Mouse (Mus musculus) neural tube, embryonic 15.5 days (tissue): Measurements from ENCODE around the gene Arid5a. TPM values are rescaled to one million over a fixed set of nuclear protein-coding genes. Genes with fewer than 3 reads are reported as not detected.

Experiments used
- ATAC-seq: fragments of 200-750 bp; cut with Nextera tagmentation; 2 replicates; pipeline ENCODE4 v1.8.0; 2017; ENCODE audit warnings: mild to moderate bottlenecking, moderate TSS enrichment, moderate library complexity; ENCODE audit not compliant: low FRiP score
- H3K27ac ChIP-seq: fragments of 300-500 bp; sonication (generic); replicated peaks from 2 replicates; pipeline ENCODE4 v1.5.1; 2015; ENCODE audit warnings: mild to moderate bottlenecking, inconsistent platforms
- H3K27me3 ChIP-seq: fragments of 300-500 bp; sonication (generic); replicated peaks from 2 replicates; pipeline ENCODE4 v1.6.1; 2015; ENCODE audit warnings: inconsistent platforms
- H3K36me3 ChIP-seq: fragments of 300-500 bp; sonication (generic); 2 replicates; pipeline ENCODE4 v1.6.1; 2015; ENCODE audit warnings: inconsistent platforms
- H3K4me1 ChIP-seq: fragments of 300-500 bp; sonication (generic); 2 replicates; pipeline ENCODE4 v1.6.1; 2015; ENCODE audit warnings: inconsistent platforms
- H3K4me2 ChIP-seq: fragments of 300-500 bp; sonication (generic); 2 replicates; pipeline ENCODE4 v1.6.1; 2015; ENCODE audit warnings: inconsistent platforms, mild to moderate bottlenecking, moderate library complexity
- H3K4me3 ChIP-seq: fragments of 300-500 bp; sonication (generic); replicated peaks from 2 replicates; pipeline ENCODE4 v1.5.1; 2015; ENCODE audit warnings: mild to moderate bottlenecking, inconsistent platforms
- H3K9ac ChIP-seq: fragments of 300-500 bp; sonication (generic); replicated peaks from 2 replicates; pipeline ENCODE4 v1.6.1; 2015; ENCODE audit warnings: mild to moderate bottlenecking, inconsistent platforms
- H3K9me3 ChIP-seq: fragments of 300-500 bp; sonication (generic); replicated peaks from 2 replicates; pipeline ENCODE4 v1.6.1; 2016; ENCODE audit warnings: inconsistent platforms
- WGBS: fragments of 180-500 bp; shearing (Covaris S2); methylation state at CpG from one replicate; pipeline ENCODE4 v1.1.7; 2015; ENCODE audit warnings: mixed read lengths; 5-methylcytosine and 5-hydroxymethylcytosine counted together
- polyA plus RNA-seq: library from polyadenylated mRNA; unstranded; fragments of >200 nt; fragmentation: Nextera tagmentation; extraction: Ambion mirVana; gene quantifications from 2 replicates; pipeline ENCODE4 v1.2.1, GENCODE M21; 2015

Arid5a gene
- polyA plus RNA-seq, 1 experiment from 2014 or later: 3.7 TPM

GRCm38 (mm10) chr1:36308451-36308901 lies 943 bp downstream of the Arid5a start:
- Histone ChIP-seq H3K27me3 (0 out of 2 replicates have a peak, but pooled peaks cover 10% of the 10 kb centered on the region), H3K27ac (no peak overlapping the region), H3K4me3 (peak overlapping the region; percentile 56), H3K4me1 (peaks cover 18% of the 10 kb centered on the region), H3K4me2 (peak overlapping the region; percentile 94), H3K9ac (peak overlapping the region; percentile 57), H3K9me3 (no peaks in the 10 kb centered on the region), H3K36me3 (no peaks in the 10 kb centered on the region)
- WGBS: 4% methylated on average over 12 of the region's 12 CpGs
- ATAC-seq: no peak

DNA sequence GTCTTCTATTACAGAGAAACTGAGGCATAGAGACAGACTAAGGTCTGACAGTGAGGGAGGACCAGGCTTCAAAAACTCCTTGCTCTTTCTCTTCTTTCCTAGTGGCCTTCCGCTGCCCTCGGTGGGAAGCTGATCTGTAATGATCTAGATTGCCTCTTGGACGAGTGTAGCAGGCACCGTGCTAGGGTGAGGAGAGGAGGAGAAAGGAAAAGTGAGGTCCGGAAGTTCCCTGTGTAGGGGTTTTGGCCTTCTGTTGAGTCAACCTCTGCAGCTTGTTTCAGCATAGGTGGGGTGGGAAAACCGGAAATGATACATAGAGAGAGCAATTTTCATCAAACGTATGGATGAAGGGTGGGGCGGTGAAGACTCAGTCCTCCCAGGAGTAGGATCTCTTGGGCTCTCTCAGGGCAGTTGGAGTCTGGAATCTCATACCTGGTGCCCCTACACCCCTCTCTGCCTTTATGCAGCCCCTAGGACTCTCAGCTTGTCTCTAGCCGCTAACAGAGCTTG lies 1.5 kb downstream of the Arid5a start:
- H3K4me2 ChIP-seq: peak overlapping the region; percentile 94
- H3K27me3 ChIP-seq: 0 out of 2 replicates have a peak, but pooled peaks cover 10% of the 10 kb centered on the region
- H3K4me3 ChIP-seq: no peak overlapping the region
- H3K27ac ChIP-seq: no peak overlapping the region
- no peaks in the 10 kb centered on the region for H3K36me3 ChIP-seq
- H3K4me1 ChIP-seq: peaks cover 18% of the 10 kb centered on the region
- ATAC-seq: no peak
- 59% methylated on average over 9 of the region's 9 CpGs for WGBS
- H3K9me3 ChIP-seq: no peaks in the 10 kb centered on the region
- H3K9ac ChIP-seq: no peak overlapping the region

- WGBS: 22% methylated on average over 3 of the region's 3 CpGs
- H3K36me3 ChIP-seq: no peaks in the 10 kb centered on the region
- H3K27ac ChIP-seq: no peak overlapping the region; the same call in 1 of the 2 replicates
- H3K9ac ChIP-seq: no peak overlapping the region
- peak overlapping the region; percentile 94 for H3K4me2 ChIP-seq
- H3K4me3 ChIP-seq: no peak overlapping the region
- peaks cover 18% of the 10 kb centered on the region for H3K4me1 ChIP-seq
- ATAC-seq: peak; percentile 19; the same call in 1 of the 2 replicates
- no peaks in the 10 kb centered on the region for H3K9me3 ChIP-seq
- 0 out of 2 replicates have a peak, but pooled peaks cover 10% of the 10 kb centered on the region for H3K27me3 ChIP-seq
These were observed 2.0 kb downstream of the Arid5a start for GRCm38 (mm10) chr1:36309498-36309901.

DNA sequence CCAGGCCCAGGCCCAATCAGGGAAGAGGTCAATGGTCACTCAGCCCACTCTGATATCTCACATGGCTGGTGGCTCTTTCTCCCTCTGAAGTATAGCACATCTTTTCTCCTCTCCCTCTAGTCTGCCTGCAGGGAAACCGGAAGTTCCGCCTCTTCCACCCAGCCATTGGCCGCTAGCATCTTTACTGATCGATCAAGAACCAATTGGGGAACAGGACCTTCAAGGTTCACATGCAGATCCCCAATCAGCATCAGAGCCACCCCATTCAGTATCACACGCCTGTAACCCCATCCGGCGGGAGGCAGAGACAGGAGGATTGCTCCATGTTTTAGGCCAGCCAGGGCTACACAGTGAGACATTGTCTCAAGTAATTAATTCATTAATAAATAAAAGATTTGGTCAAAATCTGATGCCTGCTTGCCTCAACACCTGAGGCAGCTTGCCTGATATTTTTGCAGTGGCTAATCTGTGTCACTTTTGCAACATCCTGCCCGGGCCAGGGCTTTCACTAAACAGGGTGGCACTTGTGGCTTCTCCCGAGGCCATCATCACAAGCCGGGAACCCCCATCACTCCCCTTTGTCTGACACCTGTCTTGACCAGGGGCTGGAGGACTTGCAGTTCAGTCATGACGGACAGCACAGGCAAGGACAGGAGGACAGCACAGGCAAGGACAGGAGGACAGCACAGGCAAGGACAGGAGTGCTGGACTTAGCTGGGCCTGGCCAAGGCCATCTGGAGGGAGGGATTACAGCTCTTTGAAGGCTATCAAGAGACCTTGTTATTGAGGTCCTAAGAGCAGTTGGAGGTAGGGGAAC lies 7.6 kb downstream of the Arid5a start:
- H3K36me3 ChIP-seq: no peaks in the 10 kb centered on the region
- H3K4me1 ChIP-seq: 0 out of 2 replicates have a peak, but pooled peaks cover 2% of the 10 kb centered on the region
- H3K27ac ChIP-seq: no peak overlapping the region
- no peaks in the 10 kb centered on the region for H3K9me3 ChIP-seq
- no peak overlapping the region for H3K4me2 ChIP-seq
- ATAC-seq: no peak
- no peaks in the 10 kb centered on the region for H3K27me3 ChIP-seq
- H3K4me3 ChIP-seq: no peak overlapping the region
- 93% methylated on average over 11 of the region's 11 CpGs for whole genome bisulfite sequencing
- H3K9ac ChIP-seq: no peak overlapping the region

- Histone ChIP-seq H3K4me3 (no peak overlapping the region), H3K27me3 (no peaks in the 10 kb centered on the region), H3K9me3 (no peaks in the 10 kb centered on the region), H3K36me3 (0 out of 2 replicates have a peak, but pooled peaks cover 6% of the 10 kb centered on the region), H3K27ac (no peak overlapping the region), H3K9ac (no peak overlapping the region), H3K4me1 (no peaks in the 10 kb centered on the region), H3K4me2 (no peak overlapping the region)
- ATAC-seq: no peak
- WGBS: 93% methylated on average over 2 of the region's 2 CpGs
These were observed 8.2 kb downstream of the Arid5a start for GRCm38 (mm10) chr1:36315776-36316100.

- Histone ChIP-seq H3K9ac (no peak overlapping the region), H3K27ac (no peak overlapping the region), H3K9me3 (no peaks in the 10 kb centered on the region), H3K4me1 (0 out of 2 replicates have a peak, but pooled peaks cover 5% of the 10 kb centered on the region), H3K4me3 (no peak overlapping the region), H3K4me2 (no peak overlapping the region), H3K27me3 (no peaks in the 10 kb centered on the region), H3K36me3 (peaks cover 17% of the 10 kb centered on the region; the same call in 1 of the 2 replicates)
- 76% methylated on average over 2 of the region's 2 CpGs for WGBS
- no peak for ATAC-seq
These were observed 13.6 kb downstream of the Arid5a start for GRCm38 (mm10) chr1:36321164-36321563.

GRCm38 (mm10) chr1:36321829-36322573 lies 14.5 kb downstream of the Arid5a start:
- Histone ChIP-seq H3K4me1 (0 out of 2 replicates have a peak, but pooled peaks cover 5% of the 10 kb centered on the region), H3K9me3 (no peaks in the 10 kb centered on the region), H3K36me3 (peaks cover 18% of the 10 kb centered on the region; the same call in 1 of the 2 replicates), H3K27ac (no peak overlapping the region), H3K27me3 (no peaks in the 10 kb centered on the region), H3K4me2 (no peak overlapping the region), H3K4me3 (no peak overlapping the region), H3K9ac (no peak overlapping the region)
- no peak for ATAC-seq
- WGBS: 76% methylated on average over 11 of the region's 11 CpGs

DNA sequence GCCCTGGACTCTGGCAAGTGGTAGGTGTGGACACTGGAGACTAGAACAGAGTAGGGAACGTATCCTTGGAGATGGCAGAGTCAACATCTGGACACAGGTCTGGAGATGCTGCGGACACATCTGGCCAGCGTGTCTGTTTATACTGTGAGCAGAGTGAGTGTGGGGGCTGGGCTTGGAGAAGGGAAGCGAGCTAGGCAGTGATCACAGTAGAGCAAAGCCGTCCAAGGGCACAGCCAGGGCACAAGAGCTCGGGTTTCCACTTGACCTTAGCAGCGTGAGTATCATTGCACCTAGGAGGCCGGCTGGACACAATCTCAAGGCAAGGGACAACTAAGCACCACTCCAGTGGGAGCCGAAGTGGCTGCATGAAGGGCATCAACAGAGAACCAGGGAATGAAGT lies 15.5 kb downstream of the Arid5a start:
- Histone ChIP-seq H3K4me1 (0 out of 2 replicates have a peak, but pooled peaks cover 5% of the 10 kb centered on the region), H3K27ac (no peak overlapping the region), H3K27me3 (no peaks in the 10 kb centered on the region), H3K9me3 (no peaks in the 10 kb centered on the region), H3K4me3 (no peak overlapping the region), H3K9ac (no peak overlapping the region), H3K36me3 (peaks cover 24% of the 10 kb centered on the region), H3K4me2 (no peak overlapping the region)
- no peak for ATAC-seq
- 83% methylated on average over 9 of the region's 9 CpGs for WGBS

DNA sequence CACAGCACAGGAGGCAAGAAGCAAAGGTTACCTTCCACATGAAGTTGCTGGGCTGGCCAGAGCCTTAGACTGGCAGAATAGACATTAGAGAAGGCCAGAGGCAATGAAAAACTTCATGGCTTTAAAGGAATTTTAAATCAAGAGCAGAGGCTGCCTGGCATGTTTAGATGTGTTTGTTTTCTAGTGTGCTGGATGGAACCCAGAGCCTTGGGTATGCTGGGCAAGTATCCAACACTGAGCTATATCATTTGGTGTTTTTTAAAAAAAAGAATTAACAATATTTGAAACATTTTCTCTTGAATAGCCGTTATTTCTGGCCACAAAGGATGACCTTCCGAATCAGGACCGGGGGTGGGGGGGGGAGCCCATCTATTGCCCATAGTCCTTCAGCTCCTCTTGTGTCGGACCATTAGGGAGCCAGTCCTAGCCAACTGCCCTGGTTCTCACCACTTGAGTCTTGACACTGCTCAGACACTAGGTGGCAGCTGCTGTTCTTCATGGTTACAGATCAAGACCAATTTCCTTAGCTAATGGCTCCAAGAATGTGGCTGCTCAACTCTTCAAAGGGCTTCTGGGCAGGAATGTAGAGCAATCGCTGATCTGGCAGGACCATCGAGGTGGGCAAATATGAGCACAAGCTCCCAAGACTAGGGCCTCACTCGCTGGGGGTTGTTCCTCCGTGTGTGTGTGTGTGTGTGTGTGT lies 16.4 kb downstream of the Arid5a start:
- no peaks in the 10 kb centered on the region for H3K9me3 ChIP-seq
- H3K36me3 ChIP-seq: peaks cover 24% of the 10 kb centered on the region
- 0 out of 2 replicates have a peak, but pooled peaks cover 5% of the 10 kb centered on the region for H3K4me1 ChIP-seq
- 45% methylated on average over 8 of the region's 8 CpGs for WGBS
- no peak overlapping the region for H3K9ac ChIP-seq
- no peak overlapping the region for H3K27ac ChIP-seq
- no peaks in the 10 kb centered on the region for H3K27me3 ChIP-seq
- no peak overlapping the region for H3K4me3 ChIP-seq
- no peak overlapping the region for H3K4me2 ChIP-seq
- ATAC-seq: peak; percentile 50; the same call in 1 of the 2 replicates

GRCm38 (mm10) chr1:36325900-36326321 lies 18.4 kb downstream of the Arid5a start:
- 92% methylated on average over 2 of the region's 2 CpGs for WGBS
- peaks cover 28% of the 10 kb centered on the region for H3K36me3 ChIP-seq
- ATAC-seq: no peak

GRCm38 (mm10) chr1:36326815-36327214 lies 19.3 kb downstream of the Arid5a start:
- H3K9ac ChIP-seq: no peak overlapping the region
- H3K27ac ChIP-seq: no peak overlapping the region
- no peak overlapping the region for H3K4me3 ChIP-seq
- H3K27me3 ChIP-seq: no peaks in the 10 kb centered on the region
- H3K9me3 ChIP-seq: no peaks in the 10 kb centered on the region
- H3K4me1 ChIP-seq: 0 out of 2 replicates have a peak, but pooled peaks cover 5% of the 10 kb centered on the region
- 90% methylated on average over 2 of the region's 2 CpGs for WGBS
- no peak overlapping the region for H3K4me2 ChIP-seq
- ATAC-seq: no peak
- peaks cover 33% of the 10 kb centered on the region for H3K36me3 ChIP-seq

More at GRCm38 (mm10) chr1:36325900-36326321, 18.4 kb downstream of the Arid5a start:
- Histone ChIP-seq H3K4me3 (no peak overlapping the region), H3K4me2 (no peak overlapping the region), H3K27ac (no peak overlapping the region), H3K27me3 (no peaks in the 10 kb centered on the region), H3K9me3 (no peaks in the 10 kb centered on the region), H3K4me1 (0 out of 2 replicates have a peak, but pooled peaks cover 5% of the 10 kb centered on the region), H3K9ac (no peak overlapping the region)
